Mouse (Mus musculus): ENCODE results near the gene 4930556J24Rik.

DNA sequence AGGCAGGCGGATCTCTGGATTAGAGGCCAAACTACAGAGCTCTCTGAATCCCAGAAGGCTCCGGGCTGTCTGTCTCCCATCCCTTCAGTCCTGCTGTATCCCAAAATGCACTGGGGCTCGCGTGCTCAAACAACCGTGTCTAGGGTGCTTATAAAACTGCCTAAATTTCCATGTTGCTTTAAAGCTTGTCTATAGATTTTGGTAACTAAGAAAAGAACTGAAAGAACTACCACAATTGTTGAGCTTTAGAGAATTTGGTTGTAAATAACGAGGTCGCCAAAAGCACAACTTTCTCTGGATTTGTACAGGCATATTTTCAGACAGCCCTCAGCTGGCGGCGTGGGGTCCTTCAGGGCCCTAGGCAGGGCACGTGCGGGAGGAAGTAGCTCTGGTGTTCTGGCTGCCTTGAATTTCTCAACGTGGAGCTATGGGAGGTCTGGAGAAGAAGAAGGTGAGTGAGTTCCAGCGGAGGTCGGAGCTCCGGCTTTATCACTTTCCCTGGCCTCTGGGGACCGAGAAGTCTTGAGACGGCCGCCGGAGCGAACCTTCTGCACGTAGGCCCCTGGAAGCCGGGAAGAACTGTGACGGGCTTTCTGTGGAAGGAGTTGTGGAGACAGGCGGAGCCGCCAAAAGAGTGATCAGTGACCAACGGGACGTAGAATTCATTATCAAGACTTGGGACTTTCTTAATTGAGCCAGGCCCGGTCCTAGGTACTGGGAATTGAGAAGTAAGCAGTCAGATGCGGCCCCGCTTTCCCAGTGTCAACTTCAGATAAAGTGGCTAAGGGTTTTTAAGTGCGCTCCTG, 12.8 kb downstream of the 4930556J24Rik start, which contains the start of gene Pes1:
- TF ChIP-seq ZKSCAN1 (IDR thresholded peaks at IDR 0.05; ENCODE audit: low read depth, low read length) = peak; percentile 17; the same call in 1 of the 2 replicates
- no peak for TF ChIP-seq GATA1 (IDR thresholded peaks at IDR 0.05; ENCODE audit: low read depth, low read length)
- TF ChIP-seq CTCF (IDR thresholded peaks at IDR 0.05 in 2 of 3, conservative IDR thresholded peaks at IDR 0.05 in 1 of 3; ENCODE audit: control insufficient read depth in 1 of 3, insufficient read depth in 1 of 3, low read depth in 2 of 3, low read length in 3 of 3, poor library complexity in 1 of 3, severe bottlenecking in 1 of 3) = no peak; a peak in 1 of 6 replicates
- peak; percentile 100 for TF ChIP-seq MAX (IDR thresholded peaks at IDR 0.05; ENCODE audit: low read length)
- TF ChIP-seq CHD2 (IDR thresholded peaks at IDR 0.05; ENCODE audit: low read length) = no peak
- TF ChIP-seq POLR2AphosphoS5 (IDR thresholded peaks at IDR 0.05; ENCODE audit: borderline replicate concordance, low read depth, low read length) = no peak
- peak; percentile 46 to 87; a peak in 3 of 4 replicates for TF ChIP-seq POLR2A (IDR thresholded peaks at IDR 0.05; ENCODE audit: control insufficient read depth in 1 of 2, insufficient read depth in 1 of 2, low read depth in 1 of 2, low read length in 2 of 2, poor library complexity in 1 of 2)
- peak in 1 of 2 experiments; percentile 45; a peak in 1 of 4 replicates for TF ChIP-seq EP300 (IDR thresholded peaks at IDR 0.05; ENCODE audit: low read depth in 1 of 2, low read length in 2 of 2)
- TF ChIP-seq UBTF (IDR thresholded peaks at IDR 0.05; ENCODE audit: borderline replicate concordance, insufficient read depth, low read depth, low read length) = no peak
- TF ChIP-seq SIN3A (IDR thresholded peaks at IDR 0.05; ENCODE audit: low read length) = peak; percentile 97
- TF ChIP-seq MAFK (IDR thresholded peaks at IDR 0.05; ENCODE audit: borderline replicate concordance, low read depth, low read length) = no peak
- peak; percentile 91 for TF ChIP-seq TBP (IDR thresholded peaks at IDR 0.05; ENCODE audit: low read depth, low read length)
- peak; percentile 92 for TF ChIP-seq USF1 (IDR thresholded peaks at IDR 0.05; ENCODE audit: low read depth, low read length)
- no peak for TF ChIP-seq NRF1 (IDR thresholded peaks at IDR 0.05; ENCODE audit: insufficient read depth, low read depth, low read length, poor library complexity, severe bottlenecking)

Data from MEL (cell line).